Mouse (Mus musculus) C2C12 (cell line): ENCODE measurements around the gene Pdk2.
"Not testable (repeated sequence)": the region's sequence is repeated elsewhere in the genome, so short reads cannot be mapped to it uniquely, and the experiment has no call there.

Source experiments
- CEBPB ChIP-seq: IDR thresholded peaks from one replicate; pipeline ENCODE4 v1.6.1; 2011; ENCODE audit warnings: low read depth, mild to moderate bottlenecking, control low read depth, moderate library complexity
- CTCF ChIP-seq: IDR thresholded peaks from one replicate; pipeline ENCODE4 v1.5.1; 2011; ENCODE audit not compliant: control insufficient read depth, insufficient read depth, insufficient read length
- FOSL1 ChIP-seq: IDR thresholded peaks from one replicate; pipeline ENCODE4 v1.8.0; 2011; ENCODE audit warnings: mild to moderate bottlenecking, low read length; ENCODE audit not compliant: poor library complexity, insufficient read depth, severe bottlenecking
- MAX ChIP-seq: IDR thresholded peaks from one replicate; pipeline ENCODE4 v1.6.1; 2011; ENCODE audit warnings: mild to moderate bottlenecking, control low read depth
- MYOD1 ChIP-seq: IDR thresholded peaks from one replicate; pipeline ENCODE4 v1.6.1; 2011; ENCODE audit warnings: low read depth; ENCODE audit not compliant: control insufficient read depth, insufficient read length
- MYOG ChIP-seq: IDR thresholded peaks from one replicate; pipeline ENCODE4 v1.6.1; 2011; ENCODE audit not compliant: control insufficient read depth, insufficient read length; ENCODE audit errors: extremely low read depth
- USF1 ChIP-seq: IDR thresholded peaks from one replicate; pipeline ENCODE4 v1.6.1; 2011; ENCODE audit warnings: low read depth, mild to moderate bottlenecking, control low read depth, moderate library complexity

DNA sequence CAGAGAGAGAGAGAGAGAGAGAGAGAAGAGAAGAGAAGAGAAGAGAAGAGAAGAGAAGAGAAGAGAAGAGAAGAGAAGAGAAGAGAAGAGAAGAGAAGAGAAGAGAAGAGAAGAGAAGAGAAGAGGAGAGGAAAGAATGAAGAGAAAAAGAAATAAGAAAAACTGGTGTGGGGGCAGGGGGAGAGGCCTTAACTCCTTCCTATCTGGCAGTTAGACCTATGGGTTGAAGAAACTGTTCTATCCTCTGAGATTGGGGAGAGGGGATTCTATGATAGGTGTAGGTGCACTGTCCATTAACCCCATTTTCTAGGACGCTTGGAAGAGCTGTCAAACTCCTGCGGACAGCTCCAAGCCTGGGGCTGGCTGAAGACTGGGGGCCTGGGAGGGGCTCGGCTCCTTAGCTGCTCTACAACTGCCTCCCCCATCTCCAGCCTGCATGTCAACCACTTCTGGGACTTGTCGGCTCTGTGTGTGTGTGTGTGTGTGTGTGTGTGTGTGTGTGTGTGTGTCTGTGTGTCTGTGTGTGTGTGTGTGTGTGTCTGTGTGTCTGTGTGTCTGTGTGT, 30.2 kb downstream of the Pdk2 start:
- not testable (repeated sequence) for TF ChIP-seq CTCF, USF1, MYOD1, MYOG, MAX, FOSL1, CEBPB
